Mouse (Mus musculus): ENCODE data around the gene Jsrp1.

The Jsrp1 gene

GRCm38 (mm10) chr10:80854913-80855748, 41.8 kb upstream of the Jsrp1 start, which contains the start of the genes Lsm7 and Sppl2b:
Gene Lsm7 (minus strand): TSS chr10:80855209.
Gene Sppl2b (plus strand): TSS chr10:80855275.
- H3K4me1 ChIP-seq (replicated peaks; ENCODE audit: low read depth, low read length): peaks cover 63% of the 10 kb centered on the region
- H3K27me3 ChIP-seq (ENCODE audit: insufficient read depth, low read length): no peaks in the 10 kb centered on the region
- no peaks in the 10 kb centered on the region for H3K9me3 ChIP-seq (ENCODE audit: low read length)
- TF ChIP-seq POU5F1 (IDR thresholded peaks at IDR 0.05; ENCODE audit: borderline replicate concordance, low read length) (no peak), NANOG (IDR thresholded peaks at IDR 0.05; ENCODE audit: borderline replicate concordance, low read length) (no peak), CTCF (conservative IDR thresholded peaks at IDR 0.05; ENCODE audit: low read length) (no peak)
- H3K36me3 ChIP-seq (ENCODE audit: insufficient read depth, low read length): peaks cover 44% of the 10 kb centered on the region
- peak within 1 kb of the TSS; percentile 95 for H3K4me3 ChIP-seq (replicated peaks; ENCODE audit: low read length)

DNA sequence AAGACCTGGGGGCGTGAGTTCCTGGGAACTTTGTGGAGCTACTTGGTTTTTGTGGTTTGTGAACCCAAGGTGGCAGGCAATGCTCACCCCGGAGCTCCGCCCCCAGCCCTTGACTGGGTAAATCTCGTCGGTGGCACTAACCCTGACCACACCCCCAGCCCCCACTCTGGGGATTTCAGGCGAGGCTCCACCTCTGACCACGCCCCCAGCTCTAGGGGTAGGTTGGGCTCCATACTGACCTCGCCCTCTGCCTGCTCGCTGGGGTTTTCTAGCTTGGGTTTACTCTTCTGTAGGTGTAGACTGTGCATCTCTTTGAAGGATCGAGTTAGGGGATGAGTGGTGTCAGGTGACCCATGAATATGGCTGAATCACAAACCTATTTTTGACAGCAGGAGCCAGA, 35.3 kb upstream of the Jsrp1 start:
- H3K36me3 ChIP-seq (ENCODE audit: insufficient read depth, low read length): peaks cover 37% of the 10 kb centered on the region
- H3K27me3 ChIP-seq (ENCODE audit: insufficient read depth, low read length): peaks cover 30% of the 10 kb centered on the region
- H3K4me3 ChIP-seq (replicated peaks; ENCODE audit: low read length): 0 out of 2 replicates have a peak overlapping the region, but pooled peaks have one; percentile 10
- no peak for TF ChIP-seq CTCF (conservative IDR thresholded peaks at IDR 0.05; ENCODE audit: low read length)
- TF ChIP-seq NANOG (IDR thresholded peaks at IDR 0.05; ENCODE audit: borderline replicate concordance, low read length): no peak
- no peak for TF ChIP-seq POU5F1 (IDR thresholded peaks at IDR 0.05; ENCODE audit: borderline replicate concordance, low read length)
- H3K4me1 ChIP-seq (replicated peaks; ENCODE audit: low read depth, low read length): peaks cover 61% of the 10 kb centered on the region
- no peaks in the 10 kb centered on the region for H3K9me3 ChIP-seq (ENCODE audit: low read length)

DNA sequence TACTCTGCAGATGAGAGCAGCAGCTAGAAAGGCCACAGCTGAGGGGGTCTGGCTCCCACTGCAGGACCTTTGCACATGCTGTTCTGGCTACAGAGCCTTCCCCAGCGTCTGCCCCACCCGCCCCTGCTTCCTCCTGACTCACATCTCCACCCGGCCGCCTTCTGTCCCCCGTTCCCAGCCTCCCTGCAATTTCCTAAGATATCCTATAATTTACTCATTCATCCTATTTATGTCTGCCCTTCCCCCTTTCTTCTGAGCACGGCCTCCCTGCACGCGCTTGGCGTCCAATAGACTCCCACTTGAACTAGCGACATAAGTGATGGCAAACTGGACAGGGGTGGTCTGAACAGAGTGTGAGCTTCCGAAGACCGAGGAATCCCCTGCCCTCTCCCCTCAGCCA, 32.4 kb upstream of the Jsrp1 start:
- Histone ChIP-seq H3K4me3 (replicated peaks; ENCODE audit: low read length) (no peak overlapping the region), H3K9me3 (ENCODE audit: low read length) (no peaks in the 10 kb centered on the region), H3K27me3 (ENCODE audit: insufficient read depth, low read length) (peaks cover 59% of the 10 kb centered on the region), H3K4me1 (replicated peaks; ENCODE audit: low read depth, low read length) (peaks cover 67% of the 10 kb centered on the region), H3K36me3 (ENCODE audit: insufficient read depth, low read length) (peaks cover 9% of the 10 kb centered on the region)
- TF ChIP-seq CTCF (conservative IDR thresholded peaks at IDR 0.05; ENCODE audit: low read length) (no peak), POU5F1 (IDR thresholded peaks at IDR 0.05; ENCODE audit: borderline replicate concordance, low read length) (no peak), NANOG (IDR thresholded peaks at IDR 0.05; ENCODE audit: borderline replicate concordance, low read length) (no peak)

DNA sequence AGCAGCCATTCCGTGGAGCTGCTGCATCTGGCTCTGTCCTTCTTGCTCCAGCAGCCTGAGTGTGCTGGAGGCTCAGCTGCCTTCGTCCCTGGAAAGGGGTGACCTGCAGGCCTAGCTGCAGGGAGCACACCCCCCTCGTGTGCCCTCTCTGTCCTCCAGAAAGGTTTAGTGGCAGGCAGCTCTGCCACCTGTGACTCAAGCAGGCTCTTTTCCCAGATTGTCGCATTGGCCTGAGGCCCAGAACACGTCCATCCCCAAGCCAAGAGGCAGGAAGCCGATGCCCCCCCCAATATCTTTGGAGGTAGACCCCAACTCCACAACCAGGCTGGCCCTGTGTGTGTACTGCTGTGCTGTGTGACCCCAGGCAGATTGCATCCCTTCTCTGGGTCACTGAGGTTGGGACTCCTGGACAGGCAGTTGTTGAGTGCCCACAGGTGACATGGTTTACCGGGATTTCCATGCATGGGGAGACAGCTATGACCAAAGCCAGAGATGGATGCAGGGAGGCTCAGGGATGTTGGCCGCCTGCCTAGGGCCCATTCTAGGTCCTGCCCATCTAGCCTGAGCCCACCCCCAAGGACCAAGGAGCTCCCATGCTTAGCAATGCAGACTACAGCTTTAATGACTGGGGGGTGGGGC, 31.9 kb upstream of the Jsrp1 start:
- H3K27me3 ChIP-seq (ENCODE audit: insufficient read depth, low read length): peaks cover 64% of the 10 kb centered on the region
- H3K9me3 ChIP-seq (ENCODE audit: low read length): no peaks in the 10 kb centered on the region
- H3K36me3 ChIP-seq (ENCODE audit: insufficient read depth, low read length): peaks cover 3% of the 10 kb centered on the region; the same call in 1 of the 2 replicates
- no peak for TF ChIP-seq CTCF (conservative IDR thresholded peaks at IDR 0.05; ENCODE audit: low read length)
- TF ChIP-seq POU5F1 (IDR thresholded peaks at IDR 0.05; ENCODE audit: borderline replicate concordance, low read length): no peak
- no peak for TF ChIP-seq NANOG (IDR thresholded peaks at IDR 0.05; ENCODE audit: borderline replicate concordance, low read length)
- peaks cover 68% of the 10 kb centered on the region for H3K4me1 ChIP-seq (replicated peaks; ENCODE audit: low read depth, low read length)
- H3K4me3 ChIP-seq (replicated peaks; ENCODE audit: low read length): no peak overlapping the region

DNA sequence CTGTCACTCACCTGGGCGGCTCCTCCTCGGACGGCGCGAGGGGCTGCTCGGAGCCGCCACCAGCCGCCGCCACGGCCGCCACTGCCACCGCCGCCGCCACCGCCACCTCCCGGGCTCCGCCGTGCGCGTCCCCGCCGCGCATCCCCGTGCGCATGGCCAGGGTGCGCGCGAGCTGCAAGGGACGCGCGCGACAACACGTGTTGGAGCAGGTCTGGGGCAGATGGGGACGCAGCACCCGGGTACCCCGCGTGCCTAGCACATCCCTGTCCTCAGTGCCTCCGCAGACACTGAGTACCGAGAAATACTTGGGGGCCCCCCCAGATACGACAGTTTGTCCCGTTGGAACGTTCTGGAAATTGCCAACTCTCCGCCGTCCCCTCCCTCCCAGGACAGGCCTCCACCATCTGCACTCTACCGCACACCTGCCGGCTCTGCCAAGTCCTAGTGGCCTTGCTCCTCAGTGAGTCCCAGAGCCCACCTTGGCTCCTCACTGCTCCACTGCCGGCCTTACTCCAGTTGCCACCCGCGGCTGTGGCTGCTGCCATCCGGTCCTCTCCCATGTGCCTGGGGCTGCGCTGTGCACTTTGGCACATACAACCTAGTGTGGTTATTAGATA, 30.7 kb upstream of the Jsrp1 start, which contains the start of gene Lingo3:
Gene Lingo3 (minus strand): TSS at position 109 of the 617 bp plus-strand sequence.
- peaks cover 68% of the 10 kb centered on the region for H3K4me1 ChIP-seq (replicated peaks; ENCODE audit: low read depth, low read length)

DNA sequence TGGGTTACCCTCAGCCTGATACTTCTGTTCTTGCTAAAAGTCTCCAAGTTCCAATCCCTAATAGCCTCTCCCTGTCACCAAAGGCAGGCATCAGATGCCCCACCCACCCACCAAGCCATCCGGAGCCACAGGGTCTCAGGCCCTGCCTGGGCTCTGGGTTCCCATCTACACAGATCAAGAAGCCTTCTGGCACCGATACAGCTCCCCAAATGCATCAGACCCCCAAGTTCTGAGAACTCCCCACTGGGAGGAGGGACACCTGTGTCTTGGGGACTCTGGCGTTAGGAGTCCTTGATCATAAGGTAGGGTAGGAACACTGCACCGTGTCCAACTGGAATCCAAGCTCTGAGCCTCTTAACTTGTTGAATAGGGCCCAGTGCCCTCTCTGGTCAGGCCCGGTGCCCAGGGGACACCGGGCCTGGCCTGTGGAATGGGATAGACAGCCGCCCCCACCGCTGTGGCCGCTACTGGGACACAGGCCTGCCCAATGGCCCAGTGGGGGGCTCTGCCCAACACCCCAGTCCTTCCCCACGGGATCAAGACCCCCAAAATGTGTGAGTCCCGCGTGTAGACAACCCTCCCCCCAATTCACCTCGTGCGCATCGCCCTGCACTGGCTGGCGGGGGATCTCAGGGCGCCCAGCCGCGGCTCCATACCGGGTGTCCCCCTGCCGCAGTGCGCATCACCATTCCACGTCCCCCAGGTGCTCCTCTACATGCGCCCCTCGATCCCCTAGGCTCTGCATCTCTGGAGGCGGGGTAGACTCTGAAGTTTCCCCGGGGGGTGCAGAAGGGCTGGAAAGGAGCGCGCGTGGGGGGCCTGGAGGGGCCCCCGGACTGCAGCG, 30.0 kb upstream of the Jsrp1 start:
- Histone ChIP-seq H3K4me3 (replicated peaks; ENCODE audit: low read length) (peak overlapping the region; percentile 80), H3K36me3 (ENCODE audit: insufficient read depth, low read length) (no peaks in the 10 kb centered on the region), H3K4me1 (replicated peaks; ENCODE audit: low read depth, low read length) (peaks cover 67% of the 10 kb centered on the region), H3K9me3 (ENCODE audit: low read length) (no peaks in the 10 kb centered on the region), H3K27me3 (ENCODE audit: insufficient read depth, low read length) (peaks cover 74% of the 10 kb centered on the region)
- no peak for TF ChIP-seq POU5F1 (IDR thresholded peaks at IDR 0.05; ENCODE audit: borderline replicate concordance, low read length)
- no peak for TF ChIP-seq NANOG (IDR thresholded peaks at IDR 0.05; ENCODE audit: borderline replicate concordance, low read length)
- TF ChIP-seq CTCF (conservative IDR thresholded peaks at IDR 0.05; ENCODE audit: low read length): no peak

More for the DNA sequence above, 30.7 kb upstream of the Jsrp1 start, which contains the start of gene Lingo3:
- Histone ChIP-seq H3K27me3 (ENCODE audit: insufficient read depth, low read length) (peaks cover 70% of the 10 kb centered on the region), H3K4me3 (replicated peaks; ENCODE audit: low read length) (peak within 1 kb of the TSS; percentile 80), H3K9me3 (ENCODE audit: low read length) (no peaks in the 10 kb centered on the region), H3K36me3 (ENCODE audit: insufficient read depth, low read length) (no peaks in the 10 kb centered on the region)
- no peak for TF ChIP-seq NANOG (IDR thresholded peaks at IDR 0.05; ENCODE audit: borderline replicate concordance, low read length)
- no peak for TF ChIP-seq CTCF (conservative IDR thresholded peaks at IDR 0.05; ENCODE audit: low read length)
- no peak for TF ChIP-seq POU5F1 (IDR thresholded peaks at IDR 0.05; ENCODE audit: borderline replicate concordance, low read length)

GRCm38 (mm10) chr10:80842334-80842733, 29.0 kb upstream of the Jsrp1 start:
- peaks cover 72% of the 10 kb centered on the region for H3K4me1 ChIP-seq (replicated peaks; ENCODE audit: low read depth, low read length)
- H3K4me3 ChIP-seq (replicated peaks; ENCODE audit: low read length): no peak overlapping the region
- H3K9me3 ChIP-seq (ENCODE audit: low read length): no peaks in the 10 kb centered on the region
- H3K36me3 ChIP-seq (ENCODE audit: insufficient read depth, low read length): no peaks in the 10 kb centered on the region
- peaks cover 84% of the 10 kb centered on the region for H3K27me3 ChIP-seq (ENCODE audit: insufficient read depth, low read length)
- TF ChIP-seq POU5F1 (IDR thresholded peaks at IDR 0.05; ENCODE audit: borderline replicate concordance, low read length) (no peak), NANOG (IDR thresholded peaks at IDR 0.05; ENCODE audit: borderline replicate concordance, low read length) (no peak), CTCF (conservative IDR thresholded peaks at IDR 0.05; ENCODE audit: low read length) (no peak)

All from E14TG2a.4 (cell line).